Mouse (Mus musculus) adrenal gland, postnatal 25 days (tissue): ENCODE data around the gene Psmb3. TPM values are rescaled to one million over a fixed set of nuclear protein-coding genes. Genes with fewer than 3 reads are reported as not detected.
A peak's percentile ranks its signal among the peaks of the same experiment; 100 is the strongest.
"Not testable (repeated sequence)": the region's sequence is repeated elsewhere in the genome, so short reads cannot be mapped to it uniquely, and the experiment has no call there.

ENCODE experiments used
- DNase-seq: peaks from one replicate; pipeline ENCODE4 v3.0.0; 2021; ENCODE audit warnings: mixed read lengths
- total RNA-seq: library from RNA; stranded (reverse); gene quantifications from 2 replicates; pipeline ENCODE4 v1.2.3, GENCODE M21; 2021

Psmb3 gene
- total RNA-seq, 1 experiment from 2014 or later, result 226 TPM

DNA sequence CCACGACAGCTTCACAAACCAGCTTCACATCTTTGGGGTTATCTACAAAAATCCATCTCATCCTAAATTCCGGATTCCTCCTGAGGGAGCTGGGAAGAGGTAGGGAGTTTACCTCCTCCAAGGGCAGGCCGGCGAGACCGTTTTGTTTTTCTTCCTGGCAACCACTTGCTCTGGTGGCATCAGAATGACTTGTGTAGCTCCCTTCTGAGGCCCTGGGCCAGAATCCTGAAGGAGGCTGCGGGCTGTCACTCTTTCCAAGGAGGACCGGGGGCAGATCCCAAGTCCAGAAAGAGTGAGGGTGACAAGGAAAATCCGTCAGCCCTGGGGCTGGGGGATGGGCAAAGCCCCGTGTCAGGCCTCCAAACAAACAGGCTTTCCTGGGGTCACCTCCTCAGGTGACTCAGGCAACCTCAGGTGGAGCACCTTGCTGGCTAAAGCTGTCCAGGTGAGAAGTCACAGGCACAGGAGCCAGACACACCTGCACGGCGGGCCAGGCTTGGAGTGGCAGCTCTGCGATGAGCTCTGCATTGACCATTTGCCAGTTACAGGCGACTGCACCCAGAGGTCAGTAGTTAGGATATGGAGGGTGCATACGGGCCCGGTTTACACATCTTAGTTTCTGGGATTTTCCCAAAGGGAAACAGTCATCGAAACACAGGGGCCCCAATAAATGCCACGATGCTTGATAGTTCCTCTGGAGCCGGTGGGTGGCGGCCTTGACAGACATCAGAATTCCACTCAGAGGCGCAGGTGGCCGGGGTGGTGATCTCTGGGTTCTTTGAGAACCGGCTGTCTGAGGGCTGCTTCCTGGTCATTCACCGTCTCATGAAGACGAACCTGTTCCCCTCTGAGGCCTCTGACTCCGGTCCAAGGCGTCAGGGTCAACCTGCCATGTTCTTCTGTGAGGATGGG lies 14.4 kb downstream of the Psmb3 start:
- no peak for DNase-seq

GRCm38 (mm10) chr11:97718281-97718860 lies 15.2 kb downstream of the Psmb3 start:
- DNase-seq, result no peak

- DNase-seq, result no peak
These were observed 15.8 kb downstream of the Psmb3 start for GRCm38 (mm10) chr11:97719041-97719440.

- no peak for DNase-seq
These were observed 18.1 kb downstream of the Psmb3 start for GRCm38 (mm10) chr11:97721338-97721737.

GRCm38 (mm10) chr11:97723709-97724108 lies 20.5 kb downstream of the Psmb3 start:
- no peak for DNase-seq

- DNase-seq, result no peak
These were observed 25.1 kb downstream of the Psmb3 start for GRCm38 (mm10) chr11:97728311-97728710.

- DNase-seq, result no peak
These were observed 25.5 kb downstream of the Psmb3 start for GRCm38 (mm10) chr11:97728730-97729129.

DNA sequence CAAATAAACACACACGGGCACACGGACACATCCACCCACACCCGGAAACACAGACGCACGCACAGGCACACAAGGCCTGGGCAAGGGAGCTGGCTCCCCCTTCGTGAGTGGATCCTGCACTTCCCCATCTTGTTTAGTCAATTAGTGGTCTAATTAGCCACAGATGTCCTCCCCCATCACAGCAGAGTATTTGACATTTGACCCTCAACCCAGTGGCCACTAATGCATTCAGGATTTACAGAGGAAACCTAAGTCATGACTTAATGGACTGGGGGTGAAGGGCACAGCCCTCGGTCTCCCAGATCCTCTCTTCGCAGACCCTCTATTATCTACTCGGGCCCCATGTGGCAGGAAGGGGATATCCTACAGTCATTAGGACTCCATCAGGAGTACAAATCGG lies 30.5 kb downstream of the Psmb3 start:
- no peak for DNase-seq

- DNase-seq, result not testable (repeated sequence)
These were observed 31.6 kb downstream of the Psmb3 start for GRCm38 (mm10) chr11:97734810-97735209.

- no peak for DNase-seq
These were observed 33.4 kb downstream of the Psmb3 start for GRCm38 (mm10) chr11:97736645-97737044.

DNA sequence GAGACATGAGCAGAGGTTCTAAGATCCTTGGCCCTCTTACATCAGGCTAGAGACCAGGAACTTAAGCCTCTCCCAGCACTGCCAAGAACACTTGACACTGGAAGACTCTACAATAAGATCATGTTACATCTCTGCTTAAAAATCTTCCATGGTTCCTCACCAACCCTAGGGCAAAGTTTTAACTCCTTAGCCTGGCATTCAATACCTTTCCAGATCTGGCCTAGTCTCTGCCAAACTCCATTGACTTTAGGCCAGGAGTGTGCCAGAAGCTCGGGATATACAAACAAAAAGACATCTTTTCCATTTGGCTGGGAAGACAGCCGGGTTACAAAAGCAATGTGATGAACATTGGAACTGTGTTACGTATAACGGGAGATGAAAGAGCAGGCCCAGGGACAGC lies 34.4 kb downstream of the Psmb3 start:
- no peak for DNase-seq

DNA sequence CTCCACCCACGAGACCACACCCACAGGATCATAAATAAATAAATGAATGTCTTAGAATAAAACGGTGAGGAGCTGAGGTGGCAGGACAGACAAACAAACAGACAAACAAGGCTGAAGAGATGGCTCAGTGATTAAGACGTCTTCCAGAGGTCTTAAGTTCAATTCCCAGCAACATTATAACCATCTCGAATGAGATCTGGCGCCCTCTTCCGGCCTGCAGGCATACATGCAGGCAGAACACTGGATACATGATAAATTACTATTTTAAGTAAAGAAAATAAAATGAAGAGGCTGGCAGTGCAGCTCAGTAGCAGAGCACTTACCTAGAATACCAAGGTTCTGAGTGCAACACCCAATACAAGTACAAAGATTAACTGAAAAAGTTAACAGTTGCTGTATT lies 35.5 kb downstream of the Psmb3 start:
- no peak for DNase-seq

- no peak for DNase-seq
These were observed 36.0 kb downstream of the Psmb3 start for GRCm38 (mm10) chr11:97739155-97739554.

GRCm38 (mm10) chr11:97740190-97740589 lies 37.0 kb downstream of the Psmb3 start:
- DNase-seq, result no peak

- no peak for DNase-seq
These were observed 39.0 kb downstream of the Psmb3 start for GRCm38 (mm10) chr11:97742157-97742556.

- no peak for DNase-seq
These were observed 39.4 kb downstream of the Psmb3 start for GRCm38 (mm10) chr11:97742591-97742990.

GRCm38 (mm10) chr11:97743423-97743822 lies 40.2 kb downstream of the Psmb3 start:
- DNase-seq, result no peak

GRCm38 (mm10) chr11:97744063-97744717 lies 41.0 kb downstream of the Psmb3 start, which contains the start of gene Pip4k2b:
TSS of gene Pip4k2b (minus strand) at chr11:97744704.
- DNase-seq, result peak; percentile 65

- DNase-seq, result peak; percentile 98
These were observed 41.6 kb downstream of the Psmb3 start for GRCm38 (mm10) chr11:97744718-97745330.

GRCm38 (mm10) chr11:97745331-97745721 lies 42.1 kb downstream of the Psmb3 start:
- DNase-seq, result no peak

DNA sequence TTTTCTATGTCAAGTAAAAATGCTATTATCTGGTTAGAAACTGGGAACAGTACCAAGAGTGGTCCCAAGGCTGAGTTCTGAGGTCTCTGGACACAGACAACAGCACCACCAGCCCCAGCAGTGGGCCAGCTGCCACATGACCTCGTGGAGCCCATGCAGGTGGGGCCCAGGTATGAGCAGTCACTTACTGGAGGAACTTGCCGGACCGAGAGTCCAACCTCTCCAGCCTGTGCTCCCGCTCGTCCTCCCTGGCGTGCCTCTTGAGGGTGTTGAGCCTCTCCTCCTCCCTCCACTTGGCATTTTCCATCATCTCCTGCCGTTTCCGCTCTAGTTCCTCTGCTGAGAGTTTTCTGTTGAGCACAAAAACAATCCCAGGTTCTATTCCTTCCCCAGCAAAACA lies 44.6 kb downstream of the Psmb3 start:
- no peak for DNase-seq

- no peak for DNase-seq
These were observed 45.3 kb downstream of the Psmb3 start for GRCm38 (mm10) chr11:97748496-97748895.

- no peak for DNase-seq
These were observed 50.1 kb downstream of the Psmb3 start for GRCm38 (mm10) chr11:97753277-97753676.
